Mouse (Mus musculus): Measurements from ENCODE around the gene Ercc8.

Ercc8 gene

GRCm38 (mm10) chr13:108214485-108215107 is 56.1 kb downstream of the Ercc8 start:
- in situ Hi-C loops (cut with MseI, MboI), result loop anchor here in 1 of 2 experiments (10.0 kb wide), 1 partner anchor 100 kb away; the partner anchor contains the start of gene Depdc1b

GRCm38 (mm10) chr13:108215231-108215780 is 56.8 kb downstream of the Ercc8 start:
- in situ Hi-C loops (cut with MseI, MboI), result loop anchor here in 1 of 2 experiments (10.0 kb wide), 1 partner anchor 99 kb away; the partner anchor contains the start of gene Depdc1b

GRCm38 (mm10) chr13:108219773-108220172 is 61.2 kb downstream of the Ercc8 start:
- in situ Hi-C loops (cut with MseI, MboI), result loop anchor here in 1 of 2 experiments (10.0 kb wide), 1 partner anchor 95 kb away; the partner anchor contains the start of gene Depdc1b

GRCm38 (mm10) chr13:108229191-108229590 is 70.7 kb downstream of the Ercc8 start:
- in situ Hi-C loops (cut with MseI, MboI), result no loop called here

GRCm38 (mm10) chr13:108229634-108230330 is 71.3 kb downstream of the Ercc8 start:
- in situ Hi-C loops (cut with MseI, MboI), result no loop called here

GRCm38 (mm10) chr13:108240012-108240411 is 81.5 kb downstream of the Ercc8 start:
- in situ Hi-C loops (cut with MseI, MboI), result no loop called here

GRCm38 (mm10) chr13:108241715-108242114 is 83.2 kb downstream of the Ercc8 start:
- in situ Hi-C loops (cut with MseI, MboI), result no loop called here

All from mouse trophoblast stem cell (cell line).